Mouse (Mus musculus) T-helper 2 cell (primary cell): ENCODE data around the gene Ppp1cb.

Experiments used
- in situ Hi-C: fragments of 300-600 bp; cut with MboI, MseI; formaldehyde crosslinking; loops from one replicate; pipeline ENCODE4 v1.15.1; 2025; ENCODE audit warnings: high pct_unique_total_duplicates

Gene Ppp1cb

GRCm38 (mm10) chr5:32443906-32444305 lies 14.7 kb upstream of the Ppp1cb start:
- in situ Hi-C loops: no loop called here

DNA sequence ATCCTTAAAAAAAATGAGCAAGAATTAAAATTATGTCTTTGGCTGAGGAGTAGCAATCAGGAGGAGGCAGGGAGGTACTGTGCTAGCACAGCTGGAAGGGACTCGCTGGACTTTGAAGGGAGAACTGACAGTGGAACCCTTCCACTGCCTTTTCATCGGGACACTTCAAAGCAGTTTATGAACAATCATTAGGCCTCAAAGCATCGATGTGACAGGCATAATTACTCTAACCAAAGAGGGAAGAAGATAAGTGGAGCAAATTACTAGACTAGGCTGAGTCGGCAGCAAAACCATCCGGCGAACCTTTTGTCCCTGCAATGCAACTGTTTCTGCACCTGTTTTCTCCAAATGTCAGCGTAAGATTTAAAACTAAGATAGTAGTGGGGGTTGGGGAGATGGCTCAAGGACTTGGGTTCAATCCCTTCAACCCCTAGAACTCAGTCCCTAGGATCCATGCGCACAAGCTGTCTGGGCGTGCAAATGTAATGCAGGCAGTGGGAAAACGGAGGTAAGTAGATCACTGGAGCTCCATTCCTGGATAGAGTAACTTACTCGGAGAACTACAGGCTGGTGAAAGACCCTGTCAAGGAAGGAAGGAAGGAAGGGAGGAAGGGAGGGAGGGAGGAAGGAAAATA lies 13.2 kb upstream of the Ppp1cb start:
- in situ Hi-C loops: no loop called here

- in situ Hi-C loops: no loop called here
These were observed 12.2 kb upstream of the Ppp1cb start for GRCm38 (mm10) chr5:32446394-32446793.

DNA sequence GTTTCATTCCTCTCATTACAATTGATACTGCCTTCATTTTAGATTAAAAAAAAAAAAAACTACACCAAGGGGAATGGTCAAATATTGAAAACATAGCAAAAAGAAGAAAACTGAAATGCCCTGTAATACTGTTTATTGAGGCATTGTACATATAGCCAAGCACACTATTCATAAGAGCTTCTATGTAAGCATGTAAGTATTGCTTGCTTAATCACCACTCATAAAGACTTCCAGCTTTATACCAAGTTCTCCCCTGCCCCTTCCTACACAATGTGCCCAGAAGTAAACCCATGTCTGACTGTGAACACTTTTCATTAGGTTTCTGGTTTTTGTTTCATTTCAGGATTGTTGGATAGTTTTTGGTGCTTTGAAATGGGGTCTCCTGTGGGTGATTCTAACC lies 11.8 kb upstream of the Ppp1cb start:
- in situ Hi-C loops: no loop called here

DNA sequence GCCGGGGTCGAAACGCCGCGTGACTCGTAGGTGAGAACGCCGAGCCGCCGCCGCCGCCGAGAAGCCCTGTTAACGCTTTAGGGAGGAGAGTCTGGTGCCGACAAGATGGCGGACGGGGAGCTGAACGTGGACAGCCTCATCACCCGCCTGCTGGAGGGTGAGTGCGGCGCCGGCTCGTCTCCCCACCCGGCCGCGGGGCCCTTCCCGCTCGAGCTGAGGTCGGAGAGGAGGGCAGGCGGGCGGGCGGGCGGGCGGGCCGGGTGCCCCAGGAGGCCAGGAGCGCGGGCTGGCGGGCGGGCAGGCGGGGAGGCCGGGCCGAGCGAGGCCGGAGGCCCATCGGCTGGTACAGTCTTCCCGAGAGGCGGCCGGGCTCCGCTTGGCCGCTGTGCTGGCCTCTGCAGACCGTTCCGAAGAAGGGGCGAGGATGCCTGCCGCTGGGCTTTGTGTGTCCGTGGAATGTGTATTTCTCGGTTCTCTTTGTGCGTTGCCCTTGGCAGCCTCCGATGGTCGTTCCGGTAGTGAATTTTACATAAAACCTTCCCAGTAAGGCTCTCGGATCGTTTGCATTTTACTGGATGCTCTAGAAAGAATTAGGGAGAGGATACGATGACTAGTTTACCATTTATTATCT lies 723 bp downstream of the Ppp1cb start:
- in situ Hi-C loops: no loop called here

- in situ Hi-C loops: no loop called here
These were observed 1.5 kb downstream of the Ppp1cb start for GRCm38 (mm10) chr5:32459882-32460751.

GRCm38 (mm10) chr5:32460973-32461372 lies 2.3 kb downstream of the Ppp1cb start:
- in situ Hi-C loops: no loop called here

DNA sequence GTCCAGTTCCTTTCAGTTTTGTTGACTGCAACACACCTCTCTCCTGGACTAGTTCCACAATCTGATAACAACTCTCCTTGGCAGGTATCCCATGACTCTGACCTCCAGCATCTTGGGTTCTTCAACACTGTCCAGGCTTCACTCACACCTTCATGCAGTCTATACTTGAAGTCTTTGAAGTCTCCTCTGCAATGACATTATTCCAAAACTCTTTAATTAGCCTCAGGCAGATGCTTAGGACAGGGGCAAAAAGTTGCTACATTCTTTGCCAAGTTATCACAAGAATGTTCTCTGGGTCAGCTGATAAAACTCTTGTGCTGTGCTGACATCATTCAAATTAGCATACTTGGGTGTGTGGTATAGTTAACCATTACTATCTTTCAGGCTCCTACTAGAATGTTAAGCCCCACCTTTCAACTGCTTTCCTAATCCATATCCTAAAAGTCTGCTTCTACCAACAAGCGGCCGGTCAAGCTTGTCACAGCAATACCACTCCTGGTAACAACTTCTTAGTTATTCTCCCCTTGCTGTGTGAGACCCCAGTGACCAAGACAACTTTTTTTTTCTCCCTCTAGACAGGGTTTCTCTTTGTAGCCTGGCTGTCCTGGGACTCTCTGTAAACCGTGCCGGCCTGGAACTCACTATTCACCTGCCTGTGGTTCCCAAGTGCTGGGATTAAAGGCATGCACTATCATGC lies 13.8 kb downstream of the Ppp1cb start:
- in situ Hi-C loops: no loop called here

DNA sequence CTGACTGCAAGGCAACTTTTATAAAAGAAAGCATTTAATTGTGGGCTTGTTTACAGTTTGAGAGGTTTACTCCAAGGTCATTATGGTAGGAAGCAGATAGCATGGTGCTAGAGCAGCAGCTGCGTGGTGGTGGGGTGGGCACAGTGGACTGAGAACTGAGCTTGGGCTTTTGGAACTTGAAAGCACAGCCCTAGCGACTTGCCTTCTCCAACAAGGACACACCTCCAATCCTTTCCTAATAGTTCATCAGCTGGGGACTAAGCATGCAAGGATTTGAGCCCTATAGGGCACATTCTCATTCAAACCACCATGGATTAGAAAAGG lies 14.3 kb downstream of the Ppp1cb start:
- in situ Hi-C loops: no loop called here

GRCm38 (mm10) chr5:32476501-32476900 lies 17.9 kb downstream of the Ppp1cb start:
- in situ Hi-C loops: no loop called here

DNA sequence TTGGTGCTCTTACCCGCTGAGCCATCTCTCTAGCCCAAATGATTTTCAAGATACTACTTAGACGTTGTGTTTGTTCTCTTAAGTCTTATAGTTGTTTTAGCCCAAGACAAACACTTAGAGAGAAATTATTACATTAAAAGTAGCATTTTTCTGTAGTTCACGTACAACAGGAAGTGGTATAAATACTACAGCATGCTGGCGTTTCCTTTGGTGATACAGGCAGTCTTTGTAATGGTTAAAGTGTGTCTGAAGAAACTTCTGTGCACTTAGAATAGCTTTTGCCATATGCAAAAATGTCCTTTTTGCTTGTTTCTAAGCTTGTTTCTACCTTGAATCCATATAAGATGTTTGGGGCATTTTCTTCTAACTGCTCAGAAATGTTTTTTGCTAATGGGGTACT lies 20.3 kb downstream of the Ppp1cb start:
- in situ Hi-C loops: no loop called here

GRCm38 (mm10) chr5:32485430-32485829 lies 26.8 kb downstream of the Ppp1cb start:
- in situ Hi-C loops: no loop called here

- in situ Hi-C loops: no loop called here
These were observed 29.4 kb downstream of the Ppp1cb start for GRCm38 (mm10) chr5:32488044-32488443.

DNA sequence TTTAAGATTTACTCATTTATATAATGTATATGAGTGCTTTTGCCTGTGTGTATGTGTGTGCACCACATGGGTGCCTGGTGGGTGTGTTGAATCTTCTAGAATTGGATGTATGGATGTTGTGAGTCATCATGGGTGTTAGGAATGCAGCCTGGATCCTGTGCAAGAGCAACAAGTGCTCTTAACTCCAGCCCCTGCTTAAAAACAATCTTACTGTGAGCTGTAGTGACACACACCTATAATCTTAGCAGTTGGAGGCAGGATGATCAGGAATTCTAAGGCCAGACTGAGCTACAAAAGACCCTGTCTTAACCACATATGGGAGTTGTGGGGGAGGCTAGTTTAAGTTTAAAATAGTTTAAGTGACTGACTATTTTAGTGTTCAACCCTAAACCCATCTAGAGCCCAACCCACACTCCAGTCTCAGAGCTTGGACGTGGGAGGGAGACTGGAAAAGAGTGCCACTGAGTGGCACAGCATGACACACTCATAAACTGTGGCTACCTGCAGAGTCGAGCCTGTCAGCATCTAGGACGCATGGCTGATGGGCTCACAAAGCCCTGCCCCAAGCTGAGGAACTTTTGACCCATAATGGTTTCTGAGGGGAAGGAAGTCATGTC lies 35.5 kb downstream of the Ppp1cb start:
- in situ Hi-C loops: no loop called here

DNA sequence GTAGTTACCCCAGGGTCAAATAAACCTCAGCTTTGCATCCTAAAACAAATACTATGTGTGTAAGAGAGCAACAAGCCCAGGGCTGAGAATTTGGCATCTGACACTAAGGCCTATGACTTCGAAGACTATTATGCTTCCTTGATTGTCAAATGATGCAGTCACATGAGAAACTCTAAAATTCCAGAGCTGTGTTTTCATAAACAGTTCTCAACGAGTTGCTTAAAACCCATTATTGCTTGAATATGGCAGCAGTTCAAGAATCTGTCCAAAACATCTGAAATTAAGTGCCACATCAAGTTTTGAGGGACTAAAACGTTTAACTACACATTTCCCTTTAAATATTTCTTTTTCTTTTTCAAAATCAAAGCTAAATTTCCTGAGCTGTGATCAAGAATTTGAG lies 50.1 kb downstream of the Ppp1cb start:
- in situ Hi-C loops: loop anchor here (25.0 kb wide), 1 partner anchor 271 kb away; the partner anchor contains the start of gene Plb1

DNA sequence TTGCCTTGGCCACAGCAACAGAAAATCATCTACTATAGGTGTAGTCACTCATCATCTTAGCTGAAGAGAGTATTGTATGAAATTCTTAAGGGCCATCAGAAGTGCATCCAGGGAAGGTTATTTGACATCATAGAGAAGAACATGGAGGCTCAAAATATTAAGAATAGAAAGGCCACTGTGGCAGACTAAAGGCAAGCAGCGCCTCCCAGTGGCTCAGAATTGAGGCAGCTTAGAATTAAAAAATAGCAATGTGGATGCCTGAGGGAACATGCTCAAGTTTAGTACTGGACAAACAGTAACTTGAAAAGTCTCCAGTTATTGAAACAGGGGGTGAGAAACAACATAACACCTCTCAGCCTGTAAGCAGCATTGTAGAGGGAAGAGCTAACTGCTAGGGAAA lies 61.7 kb downstream of the Ppp1cb start:
- in situ Hi-C loops: loop anchor here (25.0 kb wide), 1 partner anchor 283 kb away; the partner anchor contains the start of gene Plb1

- in situ Hi-C loops: no loop called here
These were observed 90.8 kb downstream of the Ppp1cb start for GRCm38 (mm10) chr5:32549449-32549848.

DNA sequence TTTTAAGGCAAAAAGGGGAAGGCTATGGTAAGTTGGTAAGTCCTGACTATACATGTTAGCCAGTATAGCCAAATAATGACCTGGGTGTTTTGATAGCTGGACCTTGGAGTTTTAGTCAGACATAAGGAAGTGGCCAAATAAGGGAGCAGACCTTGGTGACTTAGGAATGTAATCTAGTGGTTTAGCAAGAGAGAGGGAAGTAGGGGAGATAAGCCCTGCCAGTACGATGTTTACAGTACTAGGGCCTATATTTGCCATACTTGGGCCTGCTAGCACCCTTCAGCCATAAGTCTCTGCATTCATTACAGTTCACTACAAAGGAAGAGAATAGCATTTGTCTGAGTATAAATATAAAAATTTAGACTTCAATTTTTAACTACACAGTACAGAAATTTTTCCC lies 106.1 kb downstream of the Ppp1cb start:
- in situ Hi-C loops: no loop called here
